Mouse (Mus musculus): ENCODE measurements around the gene Notch3. TPM values are rescaled to one million over a fixed set of nuclear protein-coding genes. Genes with fewer than 3 reads are reported as not detected.
A peak's percentile ranks its signal among the peaks of the same experiment; 100 is the strongest.

The Notch3 gene
- polyA plus RNA-seq, 2 experiments: 0.22 to 0.66 TPM

GRCm38 (mm10) chr17:32091032-32091363 is 75.7 kb downstream of the Notch3 start:
- WGBS (ENCODE audit: insufficient replicate concordance): 0% methylated on average over 1 of the region's 1 CpGs
- peak; percentile 0; the same call in 1 of the 2 replicates for ATAC-seq (ENCODE audit: insufficient read depth)
- H3K9ac ChIP-seq (replicated peaks): peak overlapping the region; percentile 69

GRCm38 (mm10) chr17:32087069-32087468 is 79.6 kb downstream of the Notch3 start:
- no peak for DNase-seq (ENCODE audit: low read depth in 3 of 3, low spot score in 3 of 3)

More at GRCm38 (mm10) chr17:32091032-32091363, 75.7 kb downstream of the Notch3 start:
- no peak for DNase-seq (ENCODE audit: low read depth in 3 of 3, low spot score in 3 of 3)
- no peaks in the 10 kb centered on the region for H3K36me3 ChIP-seq (replicated peaks; ENCODE audit: control insufficient read depth, insufficient read depth, low read depth)
- H3K27ac ChIP-seq: peak overlapping the region; percentile 92
- H3K4me2 ChIP-seq (ENCODE audit: low read depth): peak overlapping the region; percentile 79
- TF ChIP-seq CTCF (IDR thresholded peaks at IDR 0.05; ENCODE audit: low read depth): no peak
- H3K4me3 ChIP-seq (ENCODE audit: insufficient read depth in 1 of 2, low read depth in 2 of 2, low read length in 2 of 2): peak overlapping the region; percentile 49 to 58
- no peaks in the 10 kb centered on the region for H3K9me3 ChIP-seq (ENCODE audit: control insufficient read depth, low read length)
- peaks cover 32 to 43% of the 10 kb centered on the region in 2 experiments for H3K4me1 ChIP-seq (replicated peaks; ENCODE audit: control insufficient read depth in 2 of 2, insufficient read depth in 2 of 2, low read length in 1 of 2)
- no peaks in the 10 kb centered on the region for H3K27me3 ChIP-seq (ENCODE audit: control insufficient read depth, insufficient read depth, low read length)

GRCm38 (mm10) chr17:32083351-32083750 is 83.3 kb downstream of the Notch3 start:
- Histone ChIP-seq H3K27me3 (ENCODE audit: control insufficient read depth, insufficient read depth, low read length) (no peaks in the 10 kb centered on the region), H3K9ac (replicated peaks) (no peak overlapping the region), H3K4me3 (ENCODE audit: insufficient read depth in 1 of 2, low read depth in 2 of 2, low read length in 2 of 2) (no peak overlapping the region), H3K36me3 (replicated peaks; ENCODE audit: control insufficient read depth, insufficient read depth, low read depth) (no peaks in the 10 kb centered on the region), H3K9me3 (ENCODE audit: control insufficient read depth, low read length) (no peaks in the 10 kb centered on the region), H3K4me2 (ENCODE audit: low read depth) (no peak overlapping the region), H3K27ac (no peak overlapping the region), H3K4me1 (replicated peaks; ENCODE audit: control insufficient read depth in 2 of 2, insufficient read depth in 2 of 2, low read length in 1 of 2) (peaks cover 6 to 10% of the 10 kb centered on the region in 2 experiments; a peak in 3 of 4 replicates)
- no peak for DNase-seq (ENCODE audit: low read depth in 3 of 3, low spot score in 3 of 3)
- no peak for TF ChIP-seq CTCF (IDR thresholded peaks at IDR 0.05; ENCODE audit: low read depth)
- TF ChIP-seq EP300 (IDR thresholded peaks at IDR 0.05; ENCODE audit: low read depth): no peak
- 80% methylated on average over 2 of the region's 2 CpGs for WGBS (ENCODE audit: insufficient replicate concordance)
- ATAC-seq (ENCODE audit: insufficient read depth): no peak

More at GRCm38 (mm10) chr17:32087069-32087468, 79.6 kb downstream of the Notch3 start:
- Histone ChIP-seq H3K27ac (no peak overlapping the region), H3K9me3 (ENCODE audit: control insufficient read depth, low read length) (no peaks in the 10 kb centered on the region), H3K9ac (replicated peaks) (no peak overlapping the region), H3K4me1 (replicated peaks; ENCODE audit: control insufficient read depth in 2 of 2, insufficient read depth in 2 of 2, low read length in 1 of 2) (peaks cover 15 to 24% of the 10 kb centered on the region in 2 experiments), H3K4me2 (ENCODE audit: low read depth) (no peak overlapping the region), H3K4me3 (ENCODE audit: insufficient read depth in 1 of 2, low read depth in 2 of 2, low read length in 2 of 2) (no peak overlapping the region), H3K36me3 (replicated peaks; ENCODE audit: control insufficient read depth, insufficient read depth, low read depth) (no peaks in the 10 kb centered on the region), H3K27me3 (ENCODE audit: control insufficient read depth, insufficient read depth, low read length) (no peaks in the 10 kb centered on the region)
- TF ChIP-seq EP300 (IDR thresholded peaks at IDR 0.05; ENCODE audit: low read depth): no peak
- no peak for TF ChIP-seq CTCF (IDR thresholded peaks at IDR 0.05; ENCODE audit: low read depth)
- WGBS (ENCODE audit: insufficient replicate concordance): 82% methylated on average over 2 of the region's 2 CpGs
- ATAC-seq (ENCODE audit: insufficient read depth): no peak

- Histone ChIP-seq H3K27me3 (ENCODE audit: control insufficient read depth, insufficient read depth, low read length) (no peaks in the 10 kb centered on the region), H3K9me3 (ENCODE audit: control insufficient read depth, low read length) (no peaks in the 10 kb centered on the region), H3K4me2 (ENCODE audit: low read depth) (no peak overlapping the region), H3K36me3 (replicated peaks; ENCODE audit: control insufficient read depth, insufficient read depth, low read depth) (no peaks in the 10 kb centered on the region), H3K4me1 (replicated peaks; ENCODE audit: control insufficient read depth in 2 of 2, insufficient read depth in 2 of 2, low read length in 1 of 2) (peaks cover 0 to 6% of the 10 kb centered on the region in 2 experiments; a peak in 1 of 4 replicates), H3K9ac (replicated peaks) (no peak overlapping the region), H3K4me3 (ENCODE audit: insufficient read depth in 1 of 2, low read depth in 2 of 2, low read length in 2 of 2) (no peak overlapping the region), H3K27ac (no peak overlapping the region)
- ATAC-seq (ENCODE audit: insufficient read depth) (peak; percentile 51), DNase-seq (ENCODE audit: low read depth in 3 of 3, low spot score in 3 of 3) (peak in 1 of 3 experiments; percentile 33)
- WGBS (ENCODE audit: insufficient replicate concordance): 4% methylated on average over 2 of the region's 2 CpGs
- TF ChIP-seq EP300 (IDR thresholded peaks at IDR 0.05; ENCODE audit: low read depth): no peak
- TF ChIP-seq CTCF (IDR thresholded peaks at IDR 0.05; ENCODE audit: low read depth): peak; percentile 93
Measured at GRCm38 (mm10) chr17:32075164-32075563, 91.5 kb downstream of the Notch3 start.

- Histone ChIP-seq H3K9me3 (ENCODE audit: control insufficient read depth, low read length) (no peaks in the 10 kb centered on the region), H3K4me3 (ENCODE audit: insufficient read depth in 1 of 2, low read depth in 2 of 2, low read length in 2 of 2) (no peak overlapping the region), H3K9ac (replicated peaks) (no peak overlapping the region), H3K36me3 (replicated peaks; ENCODE audit: control insufficient read depth, insufficient read depth, low read depth) (no peaks in the 10 kb centered on the region), H3K4me2 (ENCODE audit: low read depth) (no peak overlapping the region), H3K27ac (no peak overlapping the region), H3K27me3 (ENCODE audit: control insufficient read depth, insufficient read depth, low read length) (no peaks in the 10 kb centered on the region), H3K4me1 (replicated peaks; ENCODE audit: control insufficient read depth in 2 of 2, insufficient read depth in 2 of 2, low read length in 1 of 2) (peaks cover 0 to 6% of the 10 kb centered on the region in 2 experiments; a peak in 1 of 4 replicates)
- no peak for ATAC-seq (ENCODE audit: insufficient read depth)
- no peak for TF ChIP-seq CTCF (IDR thresholded peaks at IDR 0.05; ENCODE audit: low read depth)
- TF ChIP-seq EP300 (IDR thresholded peaks at IDR 0.05; ENCODE audit: low read depth): no peak
- WGBS (ENCODE audit: insufficient replicate concordance): 48% methylated on average over 4 of the region's 4 CpGs
- no peak for DNase-seq (ENCODE audit: low read depth in 3 of 3, low spot score in 3 of 3)
Measured at GRCm38 (mm10) chr17:32074658-32075057, 92.0 kb downstream of the Notch3 start.
